Mouse (Mus musculus): Measurements from ENCODE around the gene Dlg1.

Dlg1 gene

GRCm38 (mm10) chr16:31663379-31664286 lies at the start of gene Dlg1:
Dlg1 (plus strand) TSS chr16:31663443.
- DNase-seq = peak; percentile 93

DNA sequence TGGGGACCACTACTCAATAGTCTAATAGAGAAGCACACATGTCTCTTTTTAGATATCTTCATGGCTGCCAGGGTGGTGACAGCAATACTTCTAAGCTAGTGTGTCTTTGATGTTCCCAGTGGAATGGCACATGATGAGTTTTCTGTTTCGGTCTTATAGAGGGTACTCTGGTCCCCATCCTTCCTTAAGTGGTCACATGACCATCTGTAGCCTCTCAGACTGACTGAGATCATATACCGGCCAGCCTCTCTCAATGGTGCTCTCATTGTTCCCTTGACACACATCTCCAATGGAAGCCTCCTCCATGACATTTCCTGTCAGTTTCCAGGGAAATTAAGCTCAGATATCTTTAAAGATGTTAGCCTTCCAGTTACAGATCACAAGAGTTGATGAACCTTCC lies 46.9 kb upstream of the Dlg1 start:
- DNase-seq = no peak

DNA sequence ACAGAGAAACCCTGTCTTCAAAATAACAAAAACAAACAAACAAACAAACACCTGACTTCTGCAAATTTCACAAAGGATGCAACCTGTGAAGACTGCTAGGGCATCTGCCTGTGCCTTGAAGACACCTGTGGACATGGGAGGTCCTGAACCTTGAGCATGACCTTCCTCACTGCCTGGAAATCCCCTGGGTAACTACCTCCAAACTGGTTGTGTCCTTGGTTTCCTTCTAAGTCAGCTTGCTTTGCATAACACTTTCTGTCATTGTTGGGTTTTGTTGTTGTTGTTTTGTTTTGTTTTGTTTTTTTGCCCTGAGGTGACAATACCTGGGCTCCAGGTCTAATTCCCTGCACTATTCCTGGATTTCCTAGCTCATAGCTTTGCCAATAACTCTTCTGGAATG lies 46.1 kb upstream of the Dlg1 start:
- no peak for DNase-seq

- peak; percentile 73 for DNase-seq
Observed at GRCm38 (mm10) chr16:31617823-31618371, 45.3 kb upstream of the Dlg1 start.

GRCm38 (mm10) chr16:31618671-31619070 lies 44.6 kb upstream of the Dlg1 start:
- peak; percentile 18 for DNase-seq

GRCm38 (mm10) chr16:31619675-31620335 lies 43.4 kb upstream of the Dlg1 start:
- no peak for DNase-seq

- DNase-seq = no peak
Observed at GRCm38 (mm10) chr16:31622356-31622755, 40.9 kb upstream of the Dlg1 start.

GRCm38 (mm10) chr16:31623136-31623535 lies 40.1 kb upstream of the Dlg1 start:
- DNase-seq = no peak

DNA sequence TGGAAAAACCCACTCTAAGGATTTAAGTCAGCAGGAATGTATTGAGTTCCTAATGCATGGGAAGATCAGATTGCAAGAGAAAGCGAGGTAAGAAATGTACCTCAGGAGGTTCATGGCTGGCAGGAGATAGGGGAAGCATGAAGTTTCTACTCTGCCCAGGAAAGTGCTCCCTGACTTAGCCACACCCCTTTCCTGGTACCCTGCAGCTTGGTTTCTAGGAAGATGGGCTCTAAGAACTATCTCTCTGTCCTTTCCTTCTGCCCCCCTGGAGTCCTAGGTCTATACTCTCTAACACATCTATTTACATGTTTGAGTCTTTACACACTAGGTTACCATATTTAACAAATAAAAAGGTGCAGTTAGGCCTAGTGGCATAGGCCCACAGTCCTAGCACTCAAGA lies 38.5 kb upstream of the Dlg1 start:
- DNase-seq = no peak

DNA sequence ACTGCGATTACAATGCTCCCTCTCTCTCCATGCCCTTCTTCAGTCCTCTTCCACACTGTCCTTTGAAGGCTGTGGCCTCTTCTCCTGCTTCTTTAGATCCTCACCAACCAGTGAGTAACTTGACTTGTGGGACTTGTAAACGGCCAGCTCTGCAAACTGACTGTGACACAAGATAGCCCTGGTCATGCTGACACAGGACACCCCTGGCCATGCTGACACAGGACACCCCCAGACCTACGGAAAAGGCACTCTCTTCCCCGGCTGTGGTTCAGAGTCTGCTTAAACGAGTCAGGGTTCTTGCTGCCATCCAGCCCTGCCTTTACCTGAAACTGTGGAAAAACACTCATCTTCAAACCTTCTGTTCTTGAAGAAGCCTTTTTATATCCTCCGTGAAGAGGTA lies 36.9 kb upstream of the Dlg1 start:
- no peak for DNase-seq

GRCm38 (mm10) chr16:31630381-31630780 lies 32.9 kb upstream of the Dlg1 start:
- no peak for DNase-seq

DNA sequence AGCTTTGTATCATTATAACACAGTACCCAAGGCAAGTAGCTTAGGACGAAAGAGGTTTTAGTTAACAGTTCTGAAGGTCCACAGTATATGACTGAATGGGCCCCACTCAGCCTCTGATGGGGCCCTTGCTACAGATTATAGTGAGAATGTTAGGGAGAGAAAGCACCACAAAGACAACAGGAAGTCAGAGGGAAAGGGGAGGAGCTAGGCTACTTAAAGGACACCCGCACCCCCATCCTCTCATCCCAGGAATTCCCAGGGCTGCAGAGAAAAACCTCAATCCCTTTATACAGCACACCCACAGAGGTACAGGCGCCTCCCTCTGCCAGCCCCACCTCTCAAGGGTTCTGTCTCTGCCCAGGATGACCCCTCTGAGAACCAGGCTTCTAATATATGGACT lies 32.2 kb upstream of the Dlg1 start:
- DNase-seq = no peak

- no peak for DNase-seq
Observed at GRCm38 (mm10) chr16:31634371-31634770, 28.9 kb upstream of the Dlg1 start.

- peak; percentile 43 for DNase-seq
Observed at GRCm38 (mm10) chr16:31638393-31638792, 24.9 kb upstream of the Dlg1 start.

GRCm38 (mm10) chr16:31639946-31640345 lies 23.3 kb upstream of the Dlg1 start:
- DNase-seq = peak; percentile 70

DNA sequence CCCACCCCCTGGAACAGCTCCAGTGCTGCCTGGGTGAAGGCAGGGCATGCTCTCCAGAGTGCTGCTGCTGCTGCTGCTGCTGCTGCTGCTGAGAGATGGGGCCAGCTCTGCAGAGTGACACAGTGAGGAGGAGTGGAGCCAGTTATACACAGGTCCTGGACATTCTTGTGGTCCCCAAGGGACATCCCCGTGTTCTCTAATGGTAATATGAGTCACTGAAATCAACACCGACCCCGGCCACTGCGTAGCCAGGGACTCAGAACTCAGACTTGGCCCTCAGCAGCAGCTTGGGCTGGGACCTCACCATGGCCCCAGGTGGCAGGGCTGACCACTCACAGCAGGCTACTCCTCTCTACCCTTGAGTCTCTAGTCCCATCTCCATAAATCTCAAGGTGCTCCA lies 21.5 kb upstream of the Dlg1 start:
- DNase-seq = no peak

- no peak for DNase-seq
Observed at GRCm38 (mm10) chr16:31647221-31647620, 16.0 kb upstream of the Dlg1 start.

GRCm38 (mm10) chr16:31650788-31651187 lies 12.5 kb upstream of the Dlg1 start:
- DNase-seq = no peak

- DNase-seq = no peak
Observed at GRCm38 (mm10) chr16:31651541-31651940, 11.7 kb upstream of the Dlg1 start.

DNA sequence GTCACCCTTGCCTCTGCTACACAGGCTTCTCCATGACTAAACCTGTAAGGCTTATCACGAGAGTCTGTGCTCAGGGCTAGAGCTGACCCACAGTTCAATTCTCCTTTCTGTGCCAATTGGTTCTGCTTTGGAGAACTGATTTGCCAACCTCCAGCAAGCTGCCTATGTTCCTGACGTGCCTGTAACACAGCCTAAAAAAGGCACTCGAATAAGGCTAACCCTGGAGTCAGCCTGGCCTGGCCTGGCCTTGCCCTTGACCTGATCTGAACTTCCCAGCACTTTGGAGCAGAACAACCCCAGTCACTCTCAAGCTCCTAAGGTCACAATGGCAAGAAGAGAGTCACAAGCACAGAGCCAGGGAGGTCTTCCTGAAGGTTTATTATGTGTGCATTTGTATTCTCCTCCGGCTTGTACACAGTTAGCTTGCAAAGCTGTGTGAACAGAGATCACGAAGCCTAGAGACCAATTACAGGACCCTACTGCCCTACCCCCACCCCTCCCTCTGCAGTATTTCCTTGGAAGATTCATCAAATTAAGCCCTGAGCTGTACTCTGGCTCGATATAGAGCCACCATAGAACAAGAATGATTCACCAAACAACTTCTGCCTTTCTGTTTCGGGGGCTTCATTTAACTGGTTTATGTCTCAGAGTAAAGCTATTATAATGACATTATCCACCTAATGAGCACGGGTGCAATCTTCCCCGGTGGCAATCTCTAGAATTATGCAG lies 11.0 kb upstream of the Dlg1 start:
- no peak for DNase-seq

- no peak for DNase-seq
Observed at GRCm38 (mm10) chr16:31653616-31654015, 9.6 kb upstream of the Dlg1 start.

DNA sequence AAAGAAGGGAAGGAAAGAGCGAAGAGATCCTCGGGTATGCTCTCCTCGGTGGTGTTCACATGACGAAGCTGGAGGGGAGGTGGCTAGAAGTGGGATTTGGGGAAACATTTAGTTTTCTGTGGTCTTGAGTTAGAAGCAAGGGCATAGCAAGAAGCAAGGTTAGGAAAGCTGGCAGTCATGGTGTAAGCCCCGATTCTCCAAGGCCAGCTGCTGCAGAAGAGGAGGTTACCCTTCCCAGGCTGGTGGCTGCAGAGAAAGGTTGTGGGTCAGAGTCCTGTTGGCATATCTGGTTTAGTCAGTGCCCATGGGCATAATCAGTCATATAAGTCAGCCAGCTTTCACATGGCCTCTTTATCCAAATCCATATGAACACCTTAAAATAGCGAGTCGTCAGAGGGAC lies 9.2 kb upstream of the Dlg1 start:
- DNase-seq = no peak

- DNase-seq = no peak
Observed at GRCm38 (mm10) chr16:31655531-31655930, 7.7 kb upstream of the Dlg1 start.
